ENCODE assay signal across 9 mouse cellular contexts in the genomic region with DNA sequence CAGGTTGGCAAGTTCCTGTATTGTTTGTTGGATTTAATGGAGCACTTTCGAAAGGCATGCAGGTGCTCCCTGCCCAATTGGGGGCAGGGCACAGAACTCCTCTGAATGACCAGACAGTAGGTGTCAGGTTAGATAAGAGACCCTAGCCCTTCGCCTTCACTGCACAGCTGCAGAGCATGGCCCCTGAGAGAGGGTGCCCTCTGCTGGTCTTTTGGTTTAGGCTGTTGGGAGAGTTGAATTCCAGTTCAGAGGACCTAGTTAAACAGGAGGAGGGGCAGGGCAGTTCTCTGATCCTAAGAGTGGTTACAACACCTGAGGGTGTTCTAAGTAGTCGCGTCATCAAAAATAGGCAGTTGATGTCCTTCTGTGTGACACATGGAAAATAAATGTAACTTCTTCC. TPM values are rescaled to one million over a fixed set of nuclear protein-coding genes. Genes with fewer than 3 reads are reported as not detected.
DNase-seq lines count a peak whose midpoint lies in the region; ATAC-seq lines count a peak whose summit lies in the region.
"Had no signal": no experiment of that assay in that cellular context is flagged by ENCODE, and none has a peak within 500 bp of the region (broad histone marks: within the 10 kb centered on the region; RNA-seq: fewer than 3 reads in every experiment).

No protein-coding gene starts in this region.

- H3K9me3 ChIP-seq in kidney, embryonic 14.5 days (ENCODE audit: control insufficient read depth, low read length) = peaks cover 7% of the 10 kb centered on the region; the same call in 1 of the 2 replicates
- H3K9me3 ChIP-seq in heart, embryonic 15.5 days (replicated peaks) = no peaks in the 10 kb centered on the region
- no peaks in the 10 kb centered on the region for H3K9me3 ChIP-seq in limb, embryonic 10.5 days (replicated peaks)

- H3K4me1 ChIP-seq in kidney, embryonic 14.5 days (ENCODE audit: control insufficient read depth, insufficient read depth, low read length) = peaks cover 25% of the 10 kb centered on the region; the same call in 1 of the 2 replicates
- peaks cover 40% of the 10 kb centered on the region for H3K4me1 ChIP-seq in heart, embryonic 15.5 days (replicated peaks)
- peaks cover 39% of the 10 kb centered on the region for H3K4me1 ChIP-seq in limb, embryonic 10.5 days

- 19% methylated on average over 4 of the region's 4 CpGs for WGBS in kidney, embryonic 14.5 days
- WGBS in heart, embryonic 15.5 days = 15% methylated on average over 4 of the region's 4 CpGs
- WGBS in limb, embryonic 10.5 days = 23% methylated on average over 4 of the region's 4 CpGs

- DNase-seq in kidney, adult 11 months = peak; percentile 65
- peak; percentile 54 for DNase-seq in Muller cell, postnatal 12 days (ENCODE audit: inconsistent ontology term)
- peak; percentile 76 for DNase-seq in embryo, embryonic 10 days (ENCODE audit: low spot score)
- DNase-seq in limb, embryonic 10.5 days (ENCODE audit: low spot score) = peak; percentile 68
- peak; percentile 77 for DNase-seq in naive thymus-derived CD4-positive, alpha-beta T cell, adult 2 months (ENCODE audit: low read depth)

- ATAC-seq in kidney, embryonic 14.5 days (ENCODE audit: low FRiP score, low TSS enrichment) = no peak
- 0 out of 2 replicates have a peak, but pooled peaks have one; percentile 12 for ATAC-seq in heart, embryonic 15.5 days (replicated peaks; ENCODE audit: insufficient number of reproducible peaks, insufficient read depth, low FRiP score, low read depth)
- no peak for ATAC-seq in inflammation-experienced regulatory T-cells, adult 6 months

- H3K4me2 ChIP-seq in kidney, embryonic 14.5 days (replicated peaks; ENCODE audit: low read depth, low read length) = no peak overlapping the region
- H3K4me2 ChIP-seq in heart, embryonic 15.5 days = no peak overlapping the region
- H3K4me2 ChIP-seq: embryonic facial prominence, embryonic 12.5 days had no signal

- no peaks in the 10 kb centered on the region for H3K36me3 ChIP-seq in kidney, embryonic 14.5 days (ENCODE audit: control insufficient read depth, insufficient read depth, low read length)
- H3K36me3 ChIP-seq in heart, embryonic 15.5 days = no peaks in the 10 kb centered on the region
- H3K36me3 ChIP-seq in limb, embryonic 10.5 days = peaks cover 15% of the 10 kb centered on the region; the same call in 1 of the 2 replicates
- H3K36me3 ChIP-seq: embryonic facial prominence, embryonic 12.5 days had no signal

- H3K9ac ChIP-seq in kidney, embryonic 14.5 days (ENCODE audit: low read depth, low read length) = no peak overlapping the region
- H3K9ac ChIP-seq in heart, embryonic 15.5 days = no peak overlapping the region
- H3K9ac ChIP-seq: embryonic facial prominence, embryonic 12.5 days had no signal

- peaks cover 29% of the 10 kb centered on the region for H3K27me3 ChIP-seq in kidney, embryonic 14.5 days (ENCODE audit: control insufficient read depth, insufficient read depth, low read length)
- peaks cover 44% of the 10 kb centered on the region for H3K27me3 ChIP-seq in heart, embryonic 15.5 days
- peaks cover 48% of the 10 kb centered on the region for H3K27me3 ChIP-seq in limb, embryonic 10.5 days (ENCODE audit: low read depth, poor library complexity, severe bottlenecking)

- H3K4me3 ChIP-seq in kidney, embryonic 14.5 days (ENCODE audit: low read length) = no peak overlapping the region
- H3K4me3 ChIP-seq in heart, embryonic 15.5 days = no peak overlapping the region
- H3K4me3 ChIP-seq in limb, embryonic 10.5 days = no peak overlapping the region
- H3K4me3 ChIP-seq: embryonic facial prominence, embryonic 12.5 days had no signal

- no peak overlapping the region for H3K27ac ChIP-seq in kidney, embryonic 14.5 days (ENCODE audit: low read depth, low read length)
- H3K27ac ChIP-seq in heart, embryonic 15.5 days = peak overlapping the region; percentile 89
- no peak overlapping the region; the same call in 1 of the 2 replicates for H3K27ac ChIP-seq in limb, embryonic 10.5 days

RNA-seq across cellular contexts. Expression of a gene that starts 18.0 kb away (rescaled TPM):
- polyA plus RNA-seq in kidney, embryonic 14.5 days (2014; fragmentation: Nextera tagmentation; extraction: Ambion mirVana) = 1.4 and 2.6 TPM in 2 replicates
- 0.71 and 1.6 TPM in 2 replicates for polyA plus RNA-seq in heart, embryonic 15.5 days (2015; fragmentation: Nextera tagmentation; extraction: Ambion mirVana)
- polyA plus RNA-seq in limb, embryonic 10.5 days (2016; fragmentation: Nextera tagmentation; extraction: Ambion mirVana) = 1.4 and 1.7 TPM in 2 replicates
- polyA plus RNA-seq in inflammation-experienced regulatory T-cells, adult 6 months (2017; shearing (Covaris generic)) = not detected

RNA-seq across cellular contexts. Expression of a gene that starts 21.0 kb away (rescaled TPM):
- polyA plus RNA-seq in kidney, embryonic 14.5 days (2014; fragmentation: Nextera tagmentation; extraction: Ambion mirVana) = 16.3 and 27.4 TPM in 2 replicates
- 31.4 and 35.4 TPM in 2 replicates for polyA plus RNA-seq in heart, embryonic 15.5 days (2015; fragmentation: Nextera tagmentation; extraction: Ambion mirVana)
- polyA plus RNA-seq in limb, embryonic 10.5 days (2016; fragmentation: Nextera tagmentation; extraction: Ambion mirVana) = 13.0 and 16.7 TPM in 2 replicates
- 10 to 100 TPM; 10.3 to 14.2 (median 13.6) TPM for polyA plus RNA-seq in inflammation-experienced regulatory T-cells, adult 6 months (2017; shearing (Covaris generic))

RNA-seq across cellular contexts. Expression of a gene that starts 21.2 kb away (rescaled TPM):
- 74.1 and 76.3 TPM in 2 replicates for polyA plus RNA-seq in kidney, embryonic 14.5 days (2014; fragmentation: Nextera tagmentation; extraction: Ambion mirVana)
- polyA plus RNA-seq in heart, embryonic 15.5 days (2015; fragmentation: Nextera tagmentation; extraction: Ambion mirVana) = 73.2 and 75.7 TPM in 2 replicates
- polyA plus RNA-seq in limb, embryonic 10.5 days (2016; fragmentation: Nextera tagmentation; extraction: Ambion mirVana) = 61.5 and 65.4 TPM in 2 replicates
- polyA plus RNA-seq in inflammation-experienced regulatory T-cells, adult 6 months (2017; shearing (Covaris generic)) = 10 to 100 TPM; 49.0 to 66.5 (median 54.4) TPM

RNA-seq across cellular contexts. Expression of a gene that starts 51.9 kb away (rescaled TPM):
- 19.6 and 36.8 TPM in 2 replicates for polyA plus RNA-seq in kidney, embryonic 14.5 days (2014; fragmentation: Nextera tagmentation; extraction: Ambion mirVana)
- polyA plus RNA-seq in heart, embryonic 15.5 days (2015; fragmentation: Nextera tagmentation; extraction: Ambion mirVana) = 19.8 and 26.0 TPM in 2 replicates
- polyA plus RNA-seq in limb, embryonic 10.5 days (2016; fragmentation: Nextera tagmentation; extraction: Ambion mirVana) = 51.7 and 56.8 TPM in 2 replicates
- polyA plus RNA-seq in inflammation-experienced regulatory T-cells, adult 6 months (2017; shearing (Covaris generic)) = 1 to 10 TPM; 3.2 to 3.5 (median 3.3) TPM

RNA-seq across cellular contexts. Expression of a gene that starts 54.1 kb away (rescaled TPM):
- 60.6 and 85.6 TPM in 2 replicates for polyA plus RNA-seq in kidney, embryonic 14.5 days (2014; fragmentation: Nextera tagmentation; extraction: Ambion mirVana)
- 57.2 and 74.0 TPM in 2 replicates for polyA plus RNA-seq in heart, embryonic 15.5 days (2015; fragmentation: Nextera tagmentation; extraction: Ambion mirVana)
- 121 and 123 TPM in 2 replicates for polyA plus RNA-seq in limb, embryonic 10.5 days (2016; fragmentation: Nextera tagmentation; extraction: Ambion mirVana)
- 10 to 100 TPM; 40.4 to 44.2 (median 42.3) TPM for polyA plus RNA-seq in inflammation-experienced regulatory T-cells, adult 6 months (2017; shearing (Covaris generic))
